Mouse (Mus musculus) stomach, embryonic 16.5 days (tissue): ENCODE results near the gene Commd4. TPM values are rescaled to one million over a fixed set of nuclear protein-coding genes. Genes with fewer than 3 reads are reported as not detected.
"Not testable (repeated sequence)": the region's sequence is repeated elsewhere in the genome, so short reads cannot be mapped to it uniquely, and the experiment has no call there.

ENCODE experiments used
- ATAC-seq: fragments of 200-750 bp; cut with Nextera tagmentation; 2 replicates; pipeline ENCODE4 v1.8.0; 2017; ENCODE audit warnings: moderate number of reproducible peaks, moderate TSS enrichment; ENCODE audit not compliant: insufficient read depth, low FRiP score
- H3K27ac ChIP-seq: fragments of 300-500 bp; sonication (generic); 2 replicates; pipeline ENCODE4 v1.5.1; 2014; ENCODE audit warnings: low read length
- H3K27me3 ChIP-seq: fragments of 300-500 bp; sonication (generic); 2 replicates; pipeline ENCODE4 v1.6.1; 2014; ENCODE audit warnings: low read length, control low read depth, mixed read lengths; ENCODE audit not compliant: control insufficient read depth, insufficient read depth
- H3K36me3 ChIP-seq: fragments of 300-500 bp; sonication (generic); 2 replicates; pipeline ENCODE4 v1.6.1; 2014; ENCODE audit warnings: low read length; ENCODE audit not compliant: control insufficient read depth, insufficient read depth
- H3K4me1 ChIP-seq: fragments of 300-500 bp; sonication (generic); 2 replicates; pipeline ENCODE4 v1.6.1; 2014; ENCODE audit warnings: low read length, control low read depth, mixed read lengths; ENCODE audit not compliant: control insufficient read depth, insufficient read depth
- H3K4me2 ChIP-seq: fragments of 300-500 bp; sonication (generic); 2 replicates; pipeline ENCODE4 v1.6.1; 2014; ENCODE audit warnings: low read depth, low read length, mixed read lengths
- H3K4me3 ChIP-seq: fragments of 300-500 bp; sonication (generic); replicated peaks from 2 replicates; pipeline ENCODE4 v1.5.1; 2014; ENCODE audit warnings: mild to moderate bottlenecking, low read length
- H3K9ac ChIP-seq: fragments of 300-500 bp; sonication (generic); 2 replicates; pipeline ENCODE4 v1.6.1; 2014; ENCODE audit warnings: low read length
- H3K9me3 ChIP-seq: fragments of 300-500 bp; sonication (generic); replicated peaks from 2 replicates; pipeline ENCODE4 v1.6.1; 2016; ENCODE audit warnings: low read length, control low read depth; ENCODE audit not compliant: control insufficient read depth
- WGBS: fragments of 180-500 bp; shearing (Covaris S2); extraction: QIAGEN DNeasy Blood & Tissue Kit; methylation state at CpG from one replicate; pipeline ENCODE4 v1.1.7; 2014; 5-methylcytosine and 5-hydroxymethylcytosine counted together
- polyA plus RNA-seq: library from polyadenylated mRNA; unstranded; fragments of >200 nt; fragmentation: Nextera tagmentation; extraction: Ambion mirVana; gene quantifications from 2 replicates; pipeline ENCODE4 v1.2.1, GENCODE M21; 2015

The Commd4 gene
- 84.3 and 92.9 TPM in 2 replicates for polyA plus RNA-seq

DNA sequence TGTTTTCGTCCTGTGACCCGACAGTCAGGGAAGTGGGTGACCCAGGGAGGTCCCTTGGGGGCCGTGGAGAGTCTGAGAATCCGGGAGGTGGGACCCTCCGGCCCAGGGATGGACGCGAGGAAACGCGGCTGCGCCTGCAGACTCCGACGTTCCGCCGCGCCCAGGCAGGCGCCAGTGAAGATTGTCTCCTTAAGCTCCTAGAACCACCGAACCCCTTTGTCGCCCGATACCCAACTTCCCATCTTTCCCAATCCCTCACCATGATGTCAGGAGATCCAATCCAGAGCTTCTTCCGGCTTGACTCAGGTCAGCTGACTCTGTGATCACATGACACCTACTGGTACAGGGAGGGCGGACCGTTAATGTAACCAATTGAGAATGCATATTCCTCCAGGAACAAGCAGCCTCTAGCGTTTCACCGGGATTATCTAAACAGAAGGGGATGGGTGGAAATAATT is at the start of gene Commd4:
TSS of gene Commd4 (minus strand) at position 319 of the 458 bp plus-strand sequence.
- H3K27ac ChIP-seq = no peak within 1 kb of the TSS
- under 1% methylated on average over 24 of the region's 24 CpGs for WGBS
- ATAC-seq = peak; percentile 92

DNA sequence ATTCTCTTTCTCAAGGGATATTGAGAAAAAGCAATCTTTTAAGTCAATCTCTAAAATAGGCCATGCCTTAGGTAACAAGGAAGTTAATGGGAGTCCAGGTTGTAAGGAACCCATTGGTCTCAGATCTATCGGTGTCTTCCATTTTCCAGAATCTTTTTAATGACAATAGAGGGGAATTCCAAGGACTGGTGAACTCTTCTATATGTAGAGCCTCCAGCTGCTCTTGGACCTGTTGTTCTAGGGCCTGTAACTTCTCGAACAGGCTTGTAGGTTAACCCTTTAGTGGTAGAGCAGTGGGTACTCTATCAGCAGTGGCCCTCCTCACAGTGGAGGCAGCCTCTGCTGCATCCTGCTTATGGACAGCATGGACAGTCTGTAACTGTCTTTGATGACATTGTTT is 48.8 kb upstream of the Commd4 start:
- Histone ChIP-seq H3K9me3 (no peaks in the 10 kb centered on the region), H3K4me3 (no peak overlapping the region), H3K9ac (no peak overlapping the region), H3K4me2 (no peak overlapping the region), H3K27ac (no peak overlapping the region), H3K36me3 (no peaks in the 10 kb centered on the region), H3K4me1 (no peaks in the 10 kb centered on the region), H3K27me3 (no peaks in the 10 kb centered on the region)
- ATAC-seq = no peak
- WGBS = 66% methylated on average over 2 of the region's 2 CpGs

More for the DNA sequence above, at the start of gene Commd4:
- no peaks in the 10 kb centered on the region for H3K27me3 ChIP-seq
- peak within 1 kb of the TSS; percentile 81 for H3K9ac ChIP-seq
- H3K4me3 ChIP-seq = peak within 1 kb of the TSS; percentile 77
- H3K36me3 ChIP-seq = no peaks in the 10 kb centered on the region
- no peaks in the 10 kb centered on the region for H3K9me3 ChIP-seq
- peak within 1 kb of the TSS; percentile 93 for H3K4me2 ChIP-seq
- H3K4me1 ChIP-seq = peaks cover 8% of the 10 kb centered on the region

DNA sequence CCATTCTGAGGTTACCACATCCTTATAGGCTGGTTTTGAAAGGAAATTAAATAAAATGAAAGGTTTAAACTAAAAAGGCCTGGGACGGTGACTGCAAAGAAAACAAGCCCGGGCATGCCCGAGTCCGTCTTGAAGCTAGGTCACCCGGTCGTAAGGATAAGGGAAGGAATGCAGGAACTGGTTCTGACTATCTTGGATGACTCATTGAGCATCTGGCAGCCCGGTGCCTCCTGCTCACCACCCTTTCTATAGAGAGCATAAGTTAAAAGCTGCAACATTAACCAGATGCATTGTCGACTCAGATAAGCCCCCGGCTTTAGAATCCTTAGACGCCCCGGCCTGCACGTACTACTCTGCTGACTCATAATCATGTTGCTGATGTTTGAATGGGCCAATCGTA is 45.4 kb upstream of the Commd4 start:
- not testable (repeated sequence) for H3K27me3 ChIP-seq, H3K4me1 ChIP-seq, H3K9me3 ChIP-seq, H3K36me3 ChIP-seq, H3K27ac ChIP-seq, ATAC-seq, H3K4me2 ChIP-seq, H3K4me3 ChIP-seq, H3K9ac ChIP-seq
- WGBS = 65% methylated on average over 13 of the region's 13 CpGs

DNA sequence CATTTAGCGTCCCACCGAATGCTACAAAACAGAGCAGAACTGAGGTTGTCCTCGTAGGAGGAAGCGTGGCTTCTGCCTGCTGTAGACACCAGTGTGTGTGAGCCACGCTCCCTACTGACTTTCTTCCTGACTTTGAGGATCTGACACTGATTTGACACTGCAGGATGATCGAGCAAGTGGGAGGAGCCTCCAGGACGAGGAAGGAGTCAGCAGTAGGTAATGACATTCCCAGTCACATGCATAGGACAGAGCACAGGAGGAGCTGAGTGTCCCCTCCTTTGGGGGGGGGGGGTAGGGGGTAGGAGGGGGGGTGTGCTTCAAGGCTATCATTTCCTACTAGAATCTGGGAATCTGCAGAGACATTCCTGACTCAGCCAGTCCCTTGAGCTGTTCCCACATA is 44.9 kb upstream of the Commd4 start:
- 71% methylated on average over 7 of the region's 7 CpGs for WGBS
- Histone ChIP-seq H3K27me3 (no peaks in the 10 kb centered on the region), H3K4me3 (no peak overlapping the region), H3K27ac (no peak overlapping the region), H3K36me3 (no peaks in the 10 kb centered on the region), H3K9ac (no peak overlapping the region), H3K4me1 (no peaks in the 10 kb centered on the region), H3K4me2 (no peak overlapping the region), H3K9me3 (no peaks in the 10 kb centered on the region)
- ATAC-seq = no peak

DNA sequence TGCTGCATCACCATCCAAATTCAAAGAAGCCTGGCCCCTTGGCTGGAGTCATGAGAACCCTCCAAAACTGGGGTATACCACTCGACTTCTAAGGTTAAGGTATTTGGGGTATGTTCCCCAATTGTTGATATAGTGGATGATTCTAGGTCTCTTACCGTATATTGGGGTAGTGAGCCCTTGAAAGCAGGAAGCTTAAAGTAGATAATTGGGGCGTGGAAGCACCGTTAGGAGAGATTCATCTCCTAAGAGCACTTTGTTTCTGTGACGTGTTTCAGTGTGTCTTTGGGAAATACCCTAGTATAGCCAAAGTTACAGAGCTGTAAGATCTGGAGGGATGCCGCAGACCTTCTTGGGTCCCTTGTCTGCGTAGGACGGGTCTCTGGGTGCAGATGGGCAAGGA is 39.3 kb upstream of the Commd4 start:
- Histone ChIP-seq H3K36me3 (no peaks in the 10 kb centered on the region), H3K9ac (no peak overlapping the region), H3K4me2 (no peak overlapping the region), H3K4me3 (no peak overlapping the region), H3K9me3 (no peaks in the 10 kb centered on the region), H3K4me1 (no peaks in the 10 kb centered on the region), H3K27ac (no peak overlapping the region), H3K27me3 (no peaks in the 10 kb centered on the region)
- 66% methylated on average over 8 of the region's 8 CpGs for WGBS
- no peak for ATAC-seq

DNA sequence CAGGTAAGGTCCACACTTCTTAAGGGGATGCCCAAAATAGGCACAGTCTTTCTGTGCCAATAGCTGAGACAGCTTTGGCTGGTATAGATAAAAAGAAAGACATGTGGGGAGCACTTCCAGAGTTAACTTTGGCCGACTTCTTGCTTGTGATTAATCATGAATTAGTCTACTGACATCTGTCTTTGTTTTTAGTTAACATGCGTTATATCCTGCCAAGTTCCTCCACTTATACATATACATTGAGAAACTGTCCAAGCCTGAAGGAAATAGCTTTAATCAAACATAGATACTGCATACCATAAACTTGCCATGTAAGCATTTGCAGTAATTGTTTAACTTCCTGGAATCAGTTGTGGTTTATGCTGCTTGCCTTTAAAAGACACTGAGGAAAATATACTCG is 38.6 kb upstream of the Commd4 start:
- no peaks in the 10 kb centered on the region for H3K36me3 ChIP-seq
- no peak for ATAC-seq
- H3K9ac ChIP-seq = no peak overlapping the region
- H3K27ac ChIP-seq = no peak overlapping the region
- H3K27me3 ChIP-seq = no peaks in the 10 kb centered on the region
- no peaks in the 10 kb centered on the region for H3K9me3 ChIP-seq
- H3K4me1 ChIP-seq = no peaks in the 10 kb centered on the region
- H3K4me3 ChIP-seq = no peak overlapping the region
- no peak overlapping the region for H3K4me2 ChIP-seq
- 42% methylated on average over 3 of the region's 3 CpGs for WGBS

DNA sequence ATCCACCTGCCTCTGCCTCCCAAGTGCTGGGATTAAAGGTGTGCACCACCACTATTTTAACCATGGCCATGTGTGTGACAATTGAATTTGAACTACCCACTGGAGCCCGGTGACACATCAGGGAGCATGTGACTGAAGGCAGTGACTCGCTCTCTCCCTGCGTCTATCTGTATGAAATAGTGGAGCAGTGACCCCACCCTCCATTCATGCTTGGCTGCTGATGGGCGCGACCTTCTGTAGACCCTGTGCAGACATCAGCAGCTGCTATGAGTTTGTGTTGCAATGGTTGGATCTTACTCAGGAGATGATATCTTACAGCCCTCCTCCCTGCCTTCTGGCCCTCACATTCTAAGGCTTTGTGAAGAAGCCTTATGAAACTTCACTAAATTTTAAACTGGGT is 10.3 kb upstream of the Commd4 start:
- Histone ChIP-seq H3K9ac (no peak overlapping the region), H3K27me3 (no peaks in the 10 kb centered on the region), H3K36me3 (no peaks in the 10 kb centered on the region), H3K4me1 (no peaks in the 10 kb centered on the region), H3K9me3 (no peaks in the 10 kb centered on the region), H3K27ac (no peak overlapping the region), H3K4me3 (no peak overlapping the region), H3K4me2 (no peak overlapping the region)
- ATAC-seq = no peak
- 66% methylated on average over 5 of the region's 5 CpGs for WGBS

DNA sequence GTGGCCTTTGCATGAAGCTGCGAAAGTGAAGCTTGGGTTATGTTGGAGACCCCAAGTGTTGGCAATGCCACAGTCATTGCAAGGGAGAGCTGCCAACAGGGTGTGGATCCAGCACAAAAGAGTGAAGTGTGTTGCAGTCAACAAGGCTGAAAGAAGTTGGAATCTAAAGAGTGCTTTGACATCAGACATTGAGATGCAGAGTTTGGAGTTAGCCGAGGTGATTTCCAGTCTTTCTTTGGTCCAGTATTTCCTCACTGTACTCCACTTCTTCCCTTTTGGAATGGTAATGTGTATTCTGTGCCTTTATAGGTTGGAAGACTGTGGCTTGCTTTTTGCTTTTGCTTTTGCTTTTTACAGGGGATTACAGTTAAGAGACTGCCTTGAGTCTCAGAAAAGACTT is 8.0 kb upstream of the Commd4 start:
- no peak for ATAC-seq
- Histone ChIP-seq H3K36me3 (no peaks in the 10 kb centered on the region), H3K4me1 (no peaks in the 10 kb centered on the region), H3K4me3 (no peak overlapping the region), H3K9ac (no peak overlapping the region), H3K27ac (no peak overlapping the region), H3K4me2 (no peak overlapping the region), H3K9me3 (no peaks in the 10 kb centered on the region), H3K27me3 (no peaks in the 10 kb centered on the region)
- 88% methylated on average over 2 of the region's 2 CpGs for WGBS

DNA sequence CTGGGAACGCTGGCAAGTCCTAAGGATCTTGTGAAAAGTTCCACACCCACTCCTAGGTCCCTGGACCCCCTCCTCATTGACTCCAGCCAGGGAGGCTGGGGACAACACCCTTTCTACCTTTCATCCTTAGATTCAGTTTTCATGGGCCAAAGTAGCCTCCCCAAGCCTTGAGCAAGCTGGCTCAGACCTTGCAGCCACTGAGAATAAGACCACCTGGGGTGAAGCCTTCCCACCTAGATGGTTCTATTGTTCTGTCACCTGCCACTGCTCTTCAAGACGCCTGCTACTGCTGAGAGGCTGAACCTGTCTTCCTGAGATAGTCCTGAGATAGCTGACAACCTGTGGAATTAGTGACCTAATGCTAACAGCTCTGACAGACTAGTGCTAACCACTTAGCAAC is 5.0 kb upstream of the Commd4 start:
- H3K9ac ChIP-seq = no peak overlapping the region
- no peaks in the 10 kb centered on the region for H3K9me3 ChIP-seq
- ATAC-seq = no peak
- WGBS = 50% methylated on average over 2 of the region's 2 CpGs
- H3K4me2 ChIP-seq = no peak overlapping the region
- H3K4me3 ChIP-seq = no peak overlapping the region
- no peak overlapping the region for H3K27ac ChIP-seq
- no peaks in the 10 kb centered on the region for H3K27me3 ChIP-seq
- no peaks in the 10 kb centered on the region for H3K36me3 ChIP-seq
- H3K4me1 ChIP-seq = no peaks in the 10 kb centered on the region

DNA sequence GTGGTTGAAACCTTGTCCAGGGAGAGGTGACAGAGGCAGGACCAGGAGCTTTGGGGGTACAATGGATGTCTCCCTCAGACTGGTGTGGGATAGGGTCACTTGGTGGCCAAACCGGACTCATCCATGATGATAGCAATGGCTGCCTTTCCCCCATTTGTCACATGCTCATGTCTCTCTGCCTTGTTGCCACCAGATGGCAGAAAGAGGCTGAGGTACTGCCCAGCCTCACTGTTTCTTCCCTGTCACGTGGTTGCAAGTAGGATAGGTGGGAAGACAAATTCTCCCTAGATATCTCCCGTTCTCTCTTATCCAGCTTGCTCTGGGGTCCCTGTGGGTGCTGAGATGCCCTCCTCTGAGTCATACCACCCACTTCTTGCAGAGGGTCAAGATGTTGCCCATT is 4.4 kb upstream of the Commd4 start:
- Histone ChIP-seq H3K27ac (no peak overlapping the region), H3K4me3 (no peak overlapping the region), H3K27me3 (no peaks in the 10 kb centered on the region), H3K4me2 (no peak overlapping the region), H3K9ac (no peak overlapping the region), H3K4me1 (peaks cover 4% of the 10 kb centered on the region), H3K9me3 (no peaks in the 10 kb centered on the region), H3K36me3 (no peaks in the 10 kb centered on the region)
- ATAC-seq = no peak
- WGBS = 9% methylated on average over 3 of the region's 3 CpGs
